Mouse (Mus musculus) spleen, postnatal 36 days (tissue): Measurements from ENCODE around the gene Isg20l2.
"Not testable (repeated sequence)": the region's sequence is repeated elsewhere in the genome, so short reads cannot be mapped to it uniquely, and the experiment has no call there.

Experiments used
- DNase-seq, 2 experiments: peaks; one replicate each; pipeline ENCODE4 v3.0.0; 2022; ENCODE audit warnings: low spot score in 2 of 2, mixed read lengths in 1 of 2

The Isg20l2 gene

GRCm38 (mm10) chr3:87930078-87930795, at the start of gene Isg20l2, which contains the start of gene Rrnad1:
TSS of gene Isg20l2 (plus strand) at chr3:87930314.
TSS of gene Rrnad1 (minus strand) at chr3:87930717.
- DNase-seq = peak; percentile 95 to 96

GRCm38 (mm10) chr3:87884291-87884690, 45.8 kb upstream of the Isg20l2 start:
- DNase-seq = no peak

GRCm38 (mm10) chr3:87884708-87885251, 45.3 kb upstream of the Isg20l2 start:
- peak; percentile 20 to 36 for DNase-seq

GRCm38 (mm10) chr3:87885281-87886003, 44.7 kb upstream of the Isg20l2 start, which contains the start of gene Prcc:
TSS of gene Prcc (minus strand) at chr3:87885608.
- peak; percentile 96 to 98 for DNase-seq

DNA sequence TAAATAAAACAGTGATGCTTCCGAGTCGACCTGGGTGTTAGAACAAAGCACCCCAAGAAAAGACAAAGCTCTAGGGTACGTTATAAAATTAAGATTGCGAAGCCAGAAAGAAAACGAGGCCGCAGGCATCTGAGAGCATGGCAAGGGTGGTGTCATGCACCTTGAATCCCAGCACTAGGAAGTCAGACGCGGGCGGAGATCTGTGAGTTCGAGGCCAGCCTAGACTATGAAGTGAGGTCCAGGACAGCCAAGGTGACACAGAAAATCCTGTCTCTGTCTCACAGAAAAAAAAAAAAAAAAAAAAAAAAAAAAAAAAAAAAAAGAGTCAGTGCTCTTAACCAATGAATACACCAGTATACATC, 44.1 kb upstream of the Isg20l2 start:
- DNase-seq = no peak

GRCm38 (mm10) chr3:87886416-87886815, 43.7 kb upstream of the Isg20l2 start:
- peak in 1 of 2 experiments; percentile 29 for DNase-seq

- not testable (repeated sequence) for DNase-seq
Measured at GRCm38 (mm10) chr3:87887400-87887799, 42.7 kb upstream of the Isg20l2 start.

DNA sequence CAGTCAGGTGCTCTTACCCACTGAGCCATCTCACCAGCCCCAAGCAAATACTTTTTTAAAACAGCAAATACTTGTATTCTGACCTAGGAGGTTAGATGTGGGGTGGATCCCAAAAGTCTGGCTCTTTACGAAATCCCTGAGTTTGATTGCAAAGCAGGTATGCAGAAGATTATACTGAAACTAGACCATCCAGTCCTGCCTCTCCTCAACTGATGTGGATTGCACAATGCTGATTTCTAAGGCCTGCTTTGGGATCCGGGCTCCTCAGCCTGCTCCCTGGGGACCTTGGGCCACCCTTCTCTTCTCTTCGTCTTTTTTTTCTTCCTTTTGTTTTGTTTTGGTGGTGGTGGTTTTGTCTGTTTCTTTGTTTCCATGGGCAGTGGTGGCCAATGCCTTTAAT, 38.6 kb upstream of the Isg20l2 start:
- DNase-seq = no peak

GRCm38 (mm10) chr3:87893367-87893905, 36.7 kb upstream of the Isg20l2 start:
- no peak for DNase-seq

GRCm38 (mm10) chr3:87899266-87899665, 30.8 kb upstream of the Isg20l2 start:
- no peak for DNase-seq

GRCm38 (mm10) chr3:87899776-87900175, 30.3 kb upstream of the Isg20l2 start:
- DNase-seq = no peak

DNA sequence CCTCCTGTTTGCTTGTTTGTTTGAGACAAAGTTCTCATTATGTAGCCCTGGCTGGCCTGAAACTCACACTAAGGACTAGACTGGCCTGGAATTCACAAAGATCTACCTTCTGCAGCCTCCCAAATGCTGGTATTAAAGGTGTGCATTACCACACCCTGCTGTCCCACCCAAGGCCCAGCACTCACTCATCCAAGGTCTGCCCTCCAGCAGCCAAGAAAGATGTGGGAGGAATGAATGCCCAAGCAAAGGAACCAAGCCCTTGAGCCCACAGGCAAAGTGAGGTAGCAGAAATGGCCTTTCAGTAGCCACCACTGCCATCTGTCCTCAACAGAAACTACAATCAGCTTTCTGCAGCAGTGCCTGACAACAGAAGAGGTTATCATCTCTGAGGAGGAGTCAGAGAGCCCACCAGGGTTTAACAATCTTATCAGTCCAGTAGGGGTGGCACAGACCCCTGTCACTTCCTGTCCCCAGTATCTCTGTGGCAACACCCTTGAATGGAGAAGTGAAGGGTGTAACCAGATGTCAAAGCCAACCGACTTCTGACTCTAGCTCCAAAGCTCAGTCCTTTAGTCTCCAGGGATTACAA, 29.0 kb upstream of the Isg20l2 start:
- peak; percentile 54 to 69 for DNase-seq

GRCm38 (mm10) chr3:87901959-87902358, 28.2 kb upstream of the Isg20l2 start:
- not testable (repeated sequence) for DNase-seq

- DNase-seq = no peak
Measured at GRCm38 (mm10) chr3:87903821-87904220, 26.3 kb upstream of the Isg20l2 start.

- peak; percentile 96 for DNase-seq
Measured at GRCm38 (mm10) chr3:87905880-87906485, 24.1 kb upstream of the Isg20l2 start, which contains the start of gene Hdgf. TSS of gene Hdgf (plus strand) at chr3:87906321.

DNA sequence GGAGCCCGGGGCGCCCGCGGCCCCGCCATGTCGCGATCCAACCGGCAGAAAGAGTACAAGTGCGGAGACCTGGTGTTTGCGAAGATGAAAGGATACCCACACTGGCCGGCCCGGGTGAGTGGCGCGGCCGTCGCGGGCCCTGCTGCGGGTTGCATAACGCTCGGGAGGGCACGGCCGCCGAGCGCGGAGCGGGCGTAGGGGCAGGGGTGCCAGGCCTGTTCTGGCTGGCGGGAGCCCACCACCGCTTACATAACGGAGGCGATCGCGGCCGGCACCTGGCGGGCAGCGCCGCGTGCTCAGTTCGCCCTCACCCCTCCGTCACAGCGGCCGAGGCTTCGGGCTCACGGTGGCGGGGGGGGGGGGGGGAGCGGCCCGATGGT, 23.5 kb upstream of the Isg20l2 start:
- DNase-seq = no peak

DNA sequence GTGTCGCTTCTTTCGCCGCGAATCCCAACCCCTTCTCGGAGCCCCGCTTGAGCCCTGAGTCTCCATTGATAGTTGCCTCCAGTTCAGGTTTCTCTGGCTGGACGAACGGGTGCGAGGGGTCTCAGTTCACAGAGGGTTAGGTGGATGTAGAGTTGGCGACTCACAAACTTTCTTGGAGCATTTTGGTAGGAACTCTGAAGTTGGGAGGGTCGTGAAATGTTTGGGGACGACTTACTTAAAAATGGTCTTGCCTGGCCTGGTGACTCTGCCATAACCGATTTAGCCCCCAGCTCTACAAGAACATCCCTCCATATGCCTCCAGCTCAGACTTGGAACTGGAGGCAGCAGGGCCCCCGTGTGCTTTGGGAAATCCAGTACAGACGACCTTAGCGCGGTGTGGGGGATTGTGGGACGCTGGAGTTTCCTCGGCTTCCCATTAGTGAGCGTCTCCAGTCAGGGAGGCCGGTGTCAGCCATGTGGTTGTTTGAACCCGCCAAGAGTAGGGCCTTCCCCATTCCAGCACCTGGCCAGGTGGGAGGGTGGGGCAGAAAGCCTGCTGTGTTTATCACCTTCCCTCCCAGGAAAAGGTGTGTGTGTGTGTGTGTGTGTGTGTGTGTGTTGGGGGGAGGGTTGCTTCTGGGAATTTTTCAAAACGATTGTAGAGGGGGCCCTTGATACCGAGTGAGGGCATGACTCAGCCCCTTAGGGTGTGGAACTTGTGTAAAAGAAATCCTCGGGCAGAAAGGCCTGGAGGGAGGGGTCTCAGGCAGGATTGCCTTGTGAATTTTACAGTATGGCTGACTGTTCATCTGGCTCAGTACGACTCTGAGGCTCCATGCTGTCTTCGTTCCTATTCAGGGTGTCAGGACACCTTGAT, 22.9 kb upstream of the Isg20l2 start:
- no peak for DNase-seq

- DNase-seq = no peak
Measured at GRCm38 (mm10) chr3:87907906-87908305, 22.2 kb upstream of the Isg20l2 start.

GRCm38 (mm10) chr3:87909381-87909780, 20.7 kb upstream of the Isg20l2 start:
- no peak for DNase-seq

DNA sequence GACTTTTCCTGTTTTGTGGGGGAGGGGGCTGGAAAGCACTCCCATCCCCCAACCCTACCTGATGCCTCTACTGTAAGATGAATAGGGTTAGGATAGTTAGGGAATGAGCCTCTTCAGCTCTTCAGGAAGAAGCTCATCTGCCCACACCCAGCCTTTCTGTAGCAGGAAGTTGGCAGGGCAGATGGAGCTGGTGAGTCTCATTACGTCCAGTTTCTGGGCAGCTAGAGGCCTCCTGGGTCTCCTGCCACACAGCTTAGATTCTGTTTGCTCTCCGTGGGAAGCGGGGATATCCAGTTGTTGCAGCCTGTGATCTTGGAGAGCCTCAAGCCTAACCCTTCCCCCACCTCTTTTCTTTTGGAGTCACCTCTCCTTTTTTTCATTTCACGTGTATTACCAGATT, 20.2 kb upstream of the Isg20l2 start:
- no peak for DNase-seq
